Mouse (Mus musculus) lung, postnatal 0 days (tissue): Measurements from ENCODE around the gene Csf2rb2.

Experiments used
- CTCF ChIP-seq: IDR thresholded peaks from 2 replicates; pipeline ENCODE4 v1.5.1; 2016; ENCODE audit warnings: antibody characterized with exemption, mild to moderate bottlenecking
- EP300 ChIP-seq: IDR thresholded peaks from 2 replicates; pipeline ENCODE4 v1.6.1; 2016; ENCODE audit warnings: antibody characterized with exemption, mild to moderate bottlenecking, control low read depth

GRCm38 (mm10) chr15:78241335-78241734 is 64.2 kb downstream of the Csf2rb2 start:
- no peak for TF ChIP-seq CTCF
- TF ChIP-seq EP300, result no peak
